Mouse (Mus musculus) cerebellum, postnatal 14 days (tissue): ENCODE data around the gene Gpd1l.
"Not testable (repeated sequence)": the region's sequence is repeated elsewhere in the genome, so short reads cannot be mapped to it uniquely, and the experiment has no call there.

Source experiments
- DNase-seq, 2 experiments: peaks; one replicate each; pipeline ENCODE4 v3.0.0; 2021; ENCODE audit warnings: mixed read lengths in 2 of 2

Gene Gpd1l

DNA sequence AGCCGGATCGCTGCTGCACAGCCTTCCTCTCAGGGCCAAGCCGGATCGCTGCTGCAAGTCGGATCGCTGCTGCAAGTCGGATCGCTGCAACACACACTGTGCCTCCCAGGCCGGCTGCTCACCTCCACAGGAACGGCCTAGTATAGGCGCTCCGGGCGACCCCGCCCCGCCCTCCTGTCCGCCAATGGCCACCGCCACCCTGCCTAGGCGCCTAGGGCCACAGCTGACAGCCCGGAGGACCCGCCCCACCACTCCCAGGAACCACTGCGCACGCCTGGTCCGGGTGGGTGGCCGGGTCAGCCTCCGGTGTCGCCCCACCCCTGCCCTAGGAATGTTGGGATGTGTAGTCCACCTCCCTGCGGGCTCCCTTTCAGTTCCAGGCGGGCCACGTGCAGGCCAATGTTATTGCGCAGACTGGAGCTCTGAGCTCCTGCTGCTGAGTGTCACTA is at the start of gene Gpd1l:
Gpd1l (minus strand) TSS at position 265 of the 449 bp plus-strand sequence.
- peak; percentile 93 to 95 for DNase-seq

DNA sequence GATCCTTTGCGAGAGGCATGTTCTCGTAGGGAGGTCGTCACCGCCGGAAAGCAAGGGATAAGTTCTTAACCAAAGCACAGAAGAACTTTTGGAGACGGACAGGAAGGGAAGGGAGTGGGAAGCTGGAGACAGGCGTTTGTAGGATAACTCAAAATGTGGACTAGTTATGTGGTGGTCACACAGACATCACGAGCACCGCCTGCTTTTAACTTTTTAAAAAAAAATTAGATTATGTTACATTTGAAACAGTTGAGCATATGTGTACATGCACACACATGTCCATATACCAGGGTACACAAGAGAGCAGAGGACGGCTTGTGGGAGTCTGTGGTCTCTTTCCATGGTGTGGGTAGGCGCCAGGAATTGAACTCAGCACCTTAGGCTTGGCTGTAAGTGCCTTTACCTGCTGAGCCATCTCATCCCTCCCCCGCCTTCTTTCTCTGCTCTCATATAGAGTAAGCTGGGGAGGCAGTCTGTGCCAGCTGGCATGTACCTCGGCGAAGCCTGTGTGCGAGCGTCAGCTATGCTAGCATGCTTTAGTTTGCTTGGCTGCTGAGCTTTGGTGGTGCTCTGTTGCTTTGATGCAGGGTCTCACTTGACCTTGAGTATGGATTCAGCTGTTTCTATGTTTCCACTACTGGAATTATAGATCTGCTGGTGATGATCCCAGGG is 49.0 kb upstream of the Gpd1l start, which contains the start of gene Rps27rt:
Rps27rt (minus strand) TSS at position 51 of the 672 bp plus-strand sequence.
- DNase-seq: peak in 1 of 2 experiments; percentile 27

DNA sequence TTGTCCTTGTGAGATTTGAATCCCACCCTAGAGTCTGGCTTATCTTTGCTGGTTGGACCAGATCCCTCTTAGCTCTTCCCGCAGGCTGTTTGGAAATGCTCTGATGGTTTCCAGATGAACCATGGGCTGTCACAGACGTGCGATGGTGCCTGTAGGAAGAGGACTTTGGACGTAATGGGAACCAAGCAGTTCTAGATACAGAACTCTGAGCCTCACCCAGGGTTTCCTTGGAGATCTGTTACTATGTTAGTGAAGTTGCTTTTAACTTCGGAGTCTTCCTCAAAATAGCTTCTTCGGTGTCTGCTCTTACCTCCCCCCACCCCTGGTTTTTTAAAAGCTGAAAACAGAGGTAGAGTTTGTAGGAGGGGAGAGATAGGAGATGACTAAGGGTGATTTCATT is 46.2 kb upstream of the Gpd1l start:
- DNase-seq: no peak

GRCm38 (mm10) chr9:114978281-114979111 is 44.7 kb upstream of the Gpd1l start, which contains the start of gene Osbpl10:
Gene Osbpl10, plus strand, starts transcription at chr9:114978569.
- peak; percentile 75 to 83 for DNase-seq

- DNase-seq: peak; percentile 53 to 62
Observed at GRCm38 (mm10) chr9:114977461-114978280, 43.9 kb upstream of the Gpd1l start.

DNA sequence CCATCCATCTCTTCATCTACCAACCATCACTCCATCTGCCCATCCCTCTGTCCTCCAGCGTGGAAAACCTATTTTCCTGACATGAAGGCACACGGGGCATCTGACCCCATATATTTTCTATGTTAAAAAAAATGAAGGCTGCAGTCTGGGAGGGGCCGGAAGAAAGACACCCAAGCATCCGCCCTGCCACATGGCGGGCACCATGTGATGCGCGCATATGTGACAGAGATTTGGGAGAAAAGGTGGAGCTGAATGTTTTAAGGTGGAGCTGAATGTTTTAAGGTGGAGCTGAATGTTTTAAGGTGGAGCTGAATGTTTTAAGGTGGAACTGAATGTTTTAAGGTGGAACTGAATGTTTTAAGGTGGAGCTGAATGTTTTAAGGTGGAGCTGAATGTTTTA is 32.5 kb upstream of the Gpd1l start:
- DNase-seq: not testable (repeated sequence)

DNA sequence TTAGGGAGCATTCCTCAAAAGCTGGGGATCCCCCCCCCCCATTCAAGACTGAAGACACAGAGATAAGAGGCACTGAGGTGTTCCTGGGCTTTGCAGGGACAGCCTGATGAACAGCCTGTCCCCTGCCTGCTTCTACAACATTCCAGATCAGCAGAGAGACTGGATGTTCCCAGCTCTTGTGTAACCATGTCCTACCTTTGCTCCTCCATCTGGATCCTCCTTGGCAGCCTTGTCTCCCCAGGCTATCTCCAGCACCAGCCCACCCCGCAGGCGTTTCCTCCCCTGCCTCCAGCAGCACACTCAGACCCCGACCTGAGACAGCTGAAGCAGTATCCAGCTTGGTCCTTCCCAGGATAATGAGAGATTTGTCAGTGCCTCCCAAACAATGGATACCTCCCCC is 30.3 kb upstream of the Gpd1l start:
- DNase-seq: no peak

GRCm38 (mm10) chr9:114960844-114961243 is 27.1 kb upstream of the Gpd1l start:
- DNase-seq: no peak

DNA sequence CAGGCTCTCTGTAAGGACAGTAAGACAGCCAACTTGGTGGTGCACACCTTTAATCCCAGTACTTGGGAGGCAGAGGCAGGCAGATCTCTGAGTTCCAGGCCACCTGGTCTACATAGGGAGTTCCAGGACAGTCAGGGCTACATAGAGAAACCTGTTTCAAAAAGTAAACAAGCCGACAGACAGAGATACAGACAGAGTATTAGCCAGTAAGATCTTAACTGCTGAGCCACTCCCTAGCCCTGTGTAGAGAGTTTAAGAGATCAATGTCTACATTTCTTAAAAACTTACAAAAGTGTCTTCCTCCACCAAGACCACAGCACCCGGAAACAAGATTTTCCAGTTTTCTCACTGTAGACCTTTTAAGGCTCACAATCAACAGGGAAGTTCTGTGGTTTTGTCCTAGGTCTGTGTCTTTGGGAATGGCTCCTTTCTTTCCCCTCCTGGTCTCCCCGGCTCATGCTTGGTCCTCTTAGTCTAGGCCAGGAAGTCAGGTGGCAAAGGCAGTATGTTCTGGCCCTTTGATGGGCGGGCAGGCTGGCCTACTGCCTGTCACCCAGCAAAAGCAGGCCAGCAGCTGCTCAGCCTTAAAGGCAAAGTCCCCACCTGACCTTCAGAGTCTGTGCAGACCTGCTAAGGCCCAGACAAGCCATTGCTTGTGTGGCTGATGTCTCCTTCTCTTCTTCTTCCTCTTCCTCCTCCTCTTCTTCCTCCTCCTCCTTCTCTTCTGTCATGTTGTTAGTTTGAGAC is 26.4 kb upstream of the Gpd1l start:
- DNase-seq: no peak

- peak; percentile 47 to 67 for DNase-seq
Observed at GRCm38 (mm10) chr9:114956945-114957344, 23.2 kb upstream of the Gpd1l start.

DNA sequence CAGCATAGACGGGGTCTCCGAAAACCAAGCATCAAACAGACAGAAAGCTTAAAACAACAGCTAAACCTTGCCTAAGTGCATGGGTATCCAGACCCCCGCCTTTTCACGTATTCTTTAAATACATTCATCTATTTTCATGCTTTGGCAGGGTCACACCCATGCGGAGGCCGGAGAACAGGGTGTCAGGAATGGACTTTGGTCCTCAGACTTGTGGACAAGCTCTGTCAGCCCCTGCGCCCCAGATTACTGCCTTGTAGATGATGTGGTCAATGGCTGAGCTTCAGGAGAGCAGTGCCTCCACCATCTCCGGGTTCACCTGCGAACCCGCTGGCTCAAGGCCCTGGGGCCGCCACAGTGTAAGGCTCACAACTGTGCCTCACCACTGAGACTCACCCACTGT is 21.6 kb upstream of the Gpd1l start:
- no peak for DNase-seq

- peak in 1 of 2 experiments; percentile 29 for DNase-seq
Observed at GRCm38 (mm10) chr9:114952866-114953265, 19.1 kb upstream of the Gpd1l start.

GRCm38 (mm10) chr9:114948395-114948794 is 14.6 kb upstream of the Gpd1l start:
- DNase-seq: no peak

DNA sequence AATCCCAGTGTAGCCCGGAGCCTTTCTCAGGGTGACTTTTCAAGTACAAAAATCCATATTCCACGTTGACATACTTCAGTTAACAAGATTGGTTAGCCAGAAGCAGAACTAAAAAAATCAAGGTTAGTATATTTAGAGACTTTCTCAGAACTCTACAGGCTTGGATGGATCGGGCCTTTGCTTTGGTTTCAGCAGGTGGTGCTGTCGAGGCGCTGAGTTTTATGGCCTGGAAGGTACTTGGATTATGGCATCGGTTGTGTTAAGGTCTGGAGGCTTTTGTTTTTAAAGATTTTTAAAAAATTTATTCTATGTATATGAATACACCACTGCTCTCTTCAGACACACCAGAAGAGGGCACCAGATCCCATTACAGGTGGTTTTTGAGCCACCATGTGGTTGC is 11.8 kb upstream of the Gpd1l start:
- DNase-seq: no peak

DNA sequence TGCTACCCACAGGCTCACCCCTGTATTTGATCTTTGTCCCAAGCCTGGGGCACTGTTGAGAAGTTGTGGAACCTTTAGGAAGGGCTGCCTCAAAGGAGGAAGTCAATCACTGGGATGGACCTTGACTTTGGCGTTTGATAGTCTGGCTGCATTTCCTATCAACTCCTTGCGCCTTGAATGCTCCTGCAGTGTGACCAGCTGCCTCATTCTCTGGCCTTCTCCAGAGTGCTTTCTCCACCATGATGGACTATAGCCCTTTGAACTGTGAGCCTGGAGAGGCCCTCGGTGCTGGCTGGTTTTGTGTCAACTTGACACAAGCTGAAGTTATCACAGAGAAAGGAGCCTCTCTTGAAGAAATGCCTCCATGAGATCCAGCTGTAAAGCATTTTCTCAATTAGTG is 10.9 kb upstream of the Gpd1l start:
- DNase-seq: no peak

DNA sequence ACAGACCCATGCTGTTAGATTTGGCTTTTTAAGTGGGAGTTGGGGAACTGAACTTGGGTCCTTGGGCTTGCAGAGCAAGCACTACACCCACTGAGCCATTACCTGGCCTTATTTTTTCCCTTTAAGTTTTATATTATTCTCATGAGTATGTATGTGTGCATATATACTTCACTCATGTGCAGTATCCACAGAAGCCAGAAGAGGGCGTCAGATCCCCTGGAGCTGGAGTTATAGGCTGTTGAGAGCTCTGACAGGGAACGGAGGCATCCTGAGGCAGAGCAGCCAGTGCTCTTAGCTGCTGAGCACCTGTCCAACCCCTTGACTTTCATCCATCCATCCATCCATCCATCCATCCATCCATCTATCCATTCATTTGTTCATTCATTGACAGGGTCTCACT is 2.9 kb upstream of the Gpd1l start:
- no peak for DNase-seq

DNA sequence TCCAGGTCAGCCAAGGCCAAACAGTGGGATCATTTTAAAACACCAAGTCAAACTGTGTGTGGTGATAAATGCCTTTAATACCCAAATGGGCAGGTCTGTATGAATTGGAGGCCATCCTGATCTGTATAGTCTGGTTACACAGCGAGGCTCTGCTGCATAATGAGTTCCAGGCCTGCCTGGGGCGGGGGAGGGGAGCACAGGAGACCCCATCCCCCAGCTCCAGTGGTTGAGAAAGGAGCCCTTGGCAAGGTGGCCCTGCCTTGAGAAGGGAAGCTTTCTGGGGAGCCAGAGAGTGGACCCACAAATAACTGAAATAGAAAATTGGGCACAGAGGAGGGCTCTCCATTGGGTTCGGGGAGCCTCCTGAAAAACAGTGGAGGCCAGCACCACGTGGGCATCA is 1.5 kb upstream of the Gpd1l start:
- DNase-seq: no peak

GRCm38 (mm10) chr9:114934231-114934630 is 444 bp upstream of the Gpd1l start:
- peak in 1 of 2 experiments; percentile 9 for DNase-seq

DNA sequence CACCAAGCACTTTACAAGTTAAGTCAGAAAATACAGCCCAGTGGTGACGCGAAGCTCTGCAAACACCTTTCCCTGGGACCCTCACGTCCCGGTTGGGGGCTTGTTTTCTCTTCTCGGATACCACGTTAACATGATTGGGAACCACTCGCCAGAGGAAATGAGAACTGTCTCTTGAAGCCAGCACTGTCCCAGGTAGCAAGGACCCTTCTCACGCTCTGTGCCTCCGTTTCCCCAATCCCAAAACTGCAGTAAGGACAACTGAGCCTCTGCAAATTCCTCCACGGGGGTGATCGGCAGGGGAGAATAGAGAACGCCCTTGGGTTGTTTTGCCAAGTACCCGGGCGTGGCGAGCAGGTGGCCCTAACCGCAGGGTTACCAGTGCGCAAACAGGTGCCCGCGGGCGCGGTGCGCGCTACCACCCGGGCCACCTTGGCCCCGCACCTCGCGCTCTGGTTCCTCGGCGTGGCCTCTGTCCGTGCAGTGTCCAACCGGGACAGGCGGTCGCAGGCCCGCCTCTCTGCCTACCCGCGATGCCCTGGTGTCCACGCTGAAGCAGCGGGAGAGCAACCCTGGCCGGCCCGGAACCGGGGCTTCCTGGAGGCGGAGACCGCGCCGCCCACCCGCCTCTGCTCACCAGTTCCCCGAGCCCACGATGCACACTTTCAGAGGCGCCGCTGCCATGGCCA is 607 bp downstream of the Gpd1l start:
- peak in 1 of 2 experiments; percentile 54 for DNase-seq

DNA sequence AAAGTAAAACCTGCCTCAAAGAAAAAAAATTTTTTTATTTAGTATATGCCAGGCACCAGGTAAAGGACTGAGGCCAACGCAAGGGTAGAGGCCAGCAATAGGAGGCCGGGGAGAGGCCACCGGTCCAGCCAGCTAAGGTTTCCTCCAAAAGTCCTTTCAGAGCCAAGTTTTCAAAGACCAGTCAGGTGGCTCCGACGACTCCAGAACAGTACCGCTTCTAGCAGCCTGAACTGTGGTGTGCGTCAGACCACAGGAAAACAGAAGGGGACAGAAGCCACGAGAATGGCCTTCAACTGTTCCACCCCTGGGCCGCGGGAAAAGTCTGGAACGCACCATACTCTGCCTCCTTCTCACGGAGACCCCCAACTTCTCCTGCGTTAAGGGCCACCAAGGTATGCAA is 1.2 kb downstream of the Gpd1l start:
- no peak for DNase-seq

GRCm38 (mm10) chr9:114930464-114931090 is 3.2 kb downstream of the Gpd1l start:
- DNase-seq: peak; percentile 72 to 80
